Mouse (Mus musculus) myocyte (in vitro differentiated cells): ENCODE results near the gene Gm15517. TPM values are rescaled to one million over a fixed set of nuclear protein-coding genes. Genes with fewer than 3 reads are reported as not detected.

Experiments used
- H3K27me3 ChIP-seq: one replicate; pipeline ENCODE4 v1.6.1; 2011; ENCODE audit not compliant: control insufficient read depth, insufficient read depth, insufficient read length
- H3K36me3 ChIP-seq: one replicate; pipeline ENCODE4 v1.6.1; 2011; ENCODE audit not compliant: control insufficient read depth, insufficient read depth
- H3K4me2 ChIP-seq: one replicate; pipeline ENCODE4 v1.6.1; 2011; ENCODE audit warnings: low read depth, control low read depth
- H3K4me3 ChIP-seq: one replicate; pipeline ENCODE4 v1.5.1; 2011; ENCODE audit warnings: mild to moderate bottlenecking, control low read depth, moderate library complexity
- H3K79me2 ChIP-seq: one replicate; pipeline ENCODE4 v1.6.1; 2011; ENCODE audit not compliant: control insufficient read depth, insufficient read depth
- H3ac ChIP-seq: one replicate; pipeline ENCODE4 v1.6.1; 2011; ENCODE audit not compliant: control insufficient read depth, insufficient read length
- CEBPB ChIP-seq: IDR thresholded peaks from 2 replicates; pipeline ENCODE4 v1.6.1; 2011; ENCODE audit warnings: mild to moderate bottlenecking, moderate library complexity; ENCODE audit not compliant: poor library complexity, insufficient read depth, severe bottlenecking
- E2F4 ChIP-seq: IDR thresholded peaks from one replicate; pipeline ENCODE4 v1.6.1; 2011; ENCODE audit warnings: mild to moderate bottlenecking, control low read depth, moderate library complexity; ENCODE audit not compliant: insufficient read depth
- MAX ChIP-seq: IDR thresholded peaks from one replicate; pipeline ENCODE4 v1.6.1; 2011; ENCODE audit warnings: low read depth, mild to moderate bottlenecking, control low read depth
- MYOD1 ChIP-seq, 3 experiments: IDR thresholded peaks; one replicate each; pipeline ENCODE4 v1.6.1; 2011; ENCODE audit warnings: control low read depth in 2 of 3, low read depth in 2 of 3, mild to moderate bottlenecking in 2 of 3, moderate library complexity in 1 of 3; ENCODE audit not compliant: insufficient read length in 2 of 3, control insufficient read depth in 1 of 3
- MYOG ChIP-seq, 3 experiments: IDR thresholded peaks; one replicate each; pipeline ENCODE4 v1.6.1; 2011; ENCODE audit warnings: control low read depth in 2 of 3, low read depth in 2 of 3, mild to moderate bottlenecking in 2 of 3; ENCODE audit not compliant: insufficient read length in 2 of 3, control insufficient read depth in 1 of 3, insufficient read depth in 1 of 3
- POLR2A ChIP-seq: IDR thresholded peaks from one replicate; pipeline ENCODE4 v1.6.1; 2011; ENCODE audit warnings: low read depth, mild to moderate bottlenecking, control low read depth, moderate library complexity; ENCODE audit not compliant: insufficient read length
- POLR2AphosphoS2 ChIP-seq: IDR thresholded peaks from one replicate; pipeline ENCODE4 v1.6.1; 2011; ENCODE audit warnings: low read depth, control low read depth; ENCODE audit not compliant: insufficient read length
- REST ChIP-seq: IDR thresholded peaks from one replicate; pipeline ENCODE4 v1.6.1; 2011; ENCODE audit warnings: mild to moderate bottlenecking, control low read depth, moderate library complexity; ENCODE audit not compliant: insufficient read depth, insufficient read length
- SRF ChIP-seq: IDR thresholded peaks from one replicate; pipeline ENCODE4 v1.6.1; 2011; ENCODE audit warnings: low read depth; ENCODE audit not compliant: control insufficient read depth, insufficient read length
- TCF12 ChIP-seq: IDR thresholded peaks from one replicate; pipeline ENCODE4 v1.6.1; 2011; ENCODE audit warnings: mild to moderate bottlenecking, control low read depth; ENCODE audit not compliant: poor library complexity, insufficient read depth, severe bottlenecking
- TCF3 ChIP-seq: IDR thresholded peaks from one replicate; pipeline ENCODE4 v1.6.1; 2011; ENCODE audit warnings: low read depth, control low read depth; ENCODE audit not compliant: insufficient read length
- USF1 ChIP-seq: IDR thresholded peaks from one replicate; pipeline ENCODE4 v1.6.1; 2011; ENCODE audit warnings: low read depth, mild to moderate bottlenecking, control low read depth, moderate library complexity
- polyA plus RNA-seq: library from polyadenylated mRNA; unstranded; fragments of >200 nt; fragmentation: generic; extraction: Trizol; gene quantifications from one replicate; pipeline ENCODE4 v1.2.1, GENCODE M21; 2012; ENCODE audit warnings: missing spikeins

Gene Gm15517
- polyA plus RNA-seq, 1 experiment = not detected

GRCm38 (mm10) chr7:44269397-44269796 lies 8.2 kb downstream of the Gm15517 start:
- H3K27me3 ChIP-seq = peaks cover 57% of the 10 kb centered on the region
- H3ac ChIP-seq = no peak overlapping the region
- H3K4me2 ChIP-seq = no peak overlapping the region
- H3K79me2 ChIP-seq = no peaks in the 10 kb centered on the region
- no peaks in the 10 kb centered on the region for H3K36me3 ChIP-seq
- TF ChIP-seq USF1 = no peak
- TF ChIP-seq MYOG (IDR thresholded peaks at IDR 0.05; ENCODE audit: control insufficient read depth in 1 of 3, insufficient read depth in 1 of 3, insufficient read length in 2 of 3, low read depth in 2 of 3) = no peak
- no peak for TF ChIP-seq E2F4
- TF ChIP-seq SRF = no peak
- TF ChIP-seq CEBPB = no peak
- no peak for TF ChIP-seq MAX
- TF ChIP-seq REST = no peak
- TF ChIP-seq MYOD1 (IDR thresholded peaks at IDR 0.05; ENCODE audit: control insufficient read depth in 1 of 3, insufficient read length in 2 of 3, low read depth in 2 of 3) = no peak
- no peak for TF ChIP-seq TCF12
- no peak for TF ChIP-seq TCF3
- no peak for TF ChIP-seq POLR2A
- TF ChIP-seq POLR2AphosphoS2 = no peak
- H3K4me3 ChIP-seq = no peak overlapping the region

GRCm38 (mm10) chr7:44271309-44271708 lies 10.1 kb downstream of the Gm15517 start:
- H3ac ChIP-seq = no peak overlapping the region
- TF ChIP-seq TCF12 (no peak), CEBPB (no peak), USF1 (no peak), POLR2AphosphoS2 (no peak), TCF3 (no peak), E2F4 (no peak), MAX (no peak), MYOD1 (IDR thresholded peaks at IDR 0.05; ENCODE audit: control insufficient read depth in 1 of 3, insufficient read length in 2 of 3, low read depth in 2 of 3) (no peak), REST (no peak), SRF (no peak), POLR2A (no peak), MYOG (IDR thresholded peaks at IDR 0.05; ENCODE audit: control insufficient read depth in 1 of 3, insufficient read depth in 1 of 3, insufficient read length in 2 of 3, low read depth in 2 of 3) (no peak)
- H3K4me2 ChIP-seq = no peak overlapping the region
- peaks cover 62% of the 10 kb centered on the region for H3K27me3 ChIP-seq
- H3K36me3 ChIP-seq = no peaks in the 10 kb centered on the region
- H3K79me2 ChIP-seq = no peaks in the 10 kb centered on the region
- H3K4me3 ChIP-seq = no peak overlapping the region

GRCm38 (mm10) chr7:44272546-44272945 lies 11.3 kb downstream of the Gm15517 start:
- TF ChIP-seq SRF = no peak
- no peaks in the 10 kb centered on the region for H3K36me3 ChIP-seq
- H3ac ChIP-seq = no peak overlapping the region
- no peaks in the 10 kb centered on the region for H3K79me2 ChIP-seq
- no peak overlapping the region for H3K4me3 ChIP-seq
- no peak overlapping the region for H3K4me2 ChIP-seq
- peaks cover 61% of the 10 kb centered on the region for H3K27me3 ChIP-seq

- no peak overlapping the region for H3K4me2 ChIP-seq
- H3ac ChIP-seq = no peak overlapping the region
- no peak overlapping the region for H3K4me3 ChIP-seq
- H3K27me3 ChIP-seq = peaks cover 57% of the 10 kb centered on the region
- TF ChIP-seq TCF3 (no peak), E2F4 (no peak), POLR2A (no peak), TCF12 (no peak), MAX (no peak), CEBPB (no peak), POLR2AphosphoS2 (no peak), REST (no peak), MYOG (IDR thresholded peaks at IDR 0.05; ENCODE audit: control insufficient read depth in 1 of 3, insufficient read depth in 1 of 3, insufficient read length in 2 of 3, low read depth in 2 of 3) (no peak), USF1 (no peak), SRF (no peak), MYOD1 (IDR thresholded peaks at IDR 0.05; ENCODE audit: control insufficient read depth in 1 of 3, insufficient read length in 2 of 3, low read depth in 2 of 3) (no peak)
- H3K79me2 ChIP-seq = no peaks in the 10 kb centered on the region
- no peaks in the 10 kb centered on the region for H3K36me3 ChIP-seq
Observed at GRCm38 (mm10) chr7:44273446-44273845, 12.2 kb downstream of the Gm15517 start.

GRCm38 (mm10) chr7:44274096-44274495 lies 12.8 kb downstream of the Gm15517 start:
- Histone ChIP-seq H3ac (no peak overlapping the region), H3K79me2 (no peaks in the 10 kb centered on the region), H3K36me3 (no peaks in the 10 kb centered on the region), H3K4me3 (no peak overlapping the region), H3K4me2 (no peak overlapping the region), H3K27me3 (peaks cover 57% of the 10 kb centered on the region)
- TF ChIP-seq MAX (no peak), REST (no peak), POLR2AphosphoS2 (no peak), TCF3 (no peak), POLR2A (no peak)
